Mouse (Mus musculus) kidney, postnatal 10 days (tissue): ENCODE measurements around the gene Olfr126.

ENCODE experiments used
- DNase-seq: peaks from one replicate; pipeline ENCODE4 v3.0.0; 2021; ENCODE audit warnings: mixed read lengths

Olfr126 gene

DNA sequence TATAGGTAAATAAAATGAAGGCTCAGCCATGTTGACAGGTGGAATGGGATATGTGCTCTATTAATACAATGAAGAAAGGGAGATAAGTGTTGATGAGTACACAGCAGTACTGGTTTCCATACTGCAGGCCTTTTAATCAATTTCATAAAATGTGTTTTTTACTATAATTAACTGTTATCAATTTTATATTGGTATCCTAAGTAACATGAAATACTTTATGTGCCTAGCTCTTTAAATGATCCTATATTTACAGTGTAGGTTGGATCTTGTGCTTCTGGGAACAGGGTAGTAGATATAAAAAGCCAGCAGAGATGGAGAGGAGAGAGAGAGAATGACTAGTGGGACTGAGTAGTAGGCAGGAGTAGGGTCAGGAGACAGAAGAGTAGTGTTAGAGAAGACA lies at the start of gene Olfr126:
Gene Olfr126, plus strand, starts transcription at position 301 of the 400 bp plus-strand sequence.
- DNase-seq = no peak

GRCm38 (mm10) chr17:37799588-37799987 lies 47.7 kb upstream of the Olfr126 start, which contains the start of gene Olfr124:
Gene Olfr124 (plus strand): TSS chr17:37799888.
- DNase-seq = no peak

DNA sequence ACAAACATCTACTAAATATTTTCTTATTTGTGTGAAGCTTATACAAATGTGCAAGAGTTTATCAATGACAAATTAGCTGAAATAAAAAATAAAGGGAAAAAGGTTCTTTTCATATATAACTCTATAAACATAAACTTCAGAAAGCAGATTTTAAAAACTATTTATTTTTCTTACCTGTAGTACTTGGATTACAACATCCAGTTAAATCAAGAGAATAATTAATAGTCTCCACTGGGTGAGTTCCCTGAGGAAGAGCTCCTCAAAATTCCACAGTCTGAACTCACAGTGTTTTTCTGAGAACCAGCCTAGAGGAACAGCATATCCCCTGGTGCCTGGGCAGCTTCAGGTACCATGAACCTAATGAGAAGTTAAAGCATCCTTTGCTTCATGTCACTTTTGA lies 14.6 kb upstream of the Olfr126 start, which contains the start of gene Olfr125:
Gene Olfr125, plus strand, starts transcription at position 301 of the 400 bp plus-strand sequence.
- no peak for DNase-seq

DNA sequence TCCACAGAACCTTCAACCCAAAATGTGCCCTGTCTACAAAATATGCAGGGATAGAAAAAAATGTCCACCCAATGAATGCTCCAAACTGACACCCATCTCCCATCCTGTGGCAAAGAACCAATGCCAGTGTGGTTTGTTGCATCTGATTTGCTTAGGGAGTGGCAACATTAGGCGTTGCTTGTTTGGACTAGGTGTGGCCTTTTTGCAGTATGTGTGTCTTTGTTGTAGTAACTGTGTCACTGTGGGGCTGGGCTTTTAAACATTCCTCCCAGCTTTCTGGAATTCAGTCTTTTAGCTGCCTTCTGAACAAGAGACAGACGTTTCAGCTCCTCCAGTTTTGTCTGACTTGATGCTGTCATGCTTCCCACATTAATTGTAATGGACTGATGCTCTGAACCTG lies 16.6 kb downstream of the Olfr126 start:
- DNase-seq = no peak

DNA sequence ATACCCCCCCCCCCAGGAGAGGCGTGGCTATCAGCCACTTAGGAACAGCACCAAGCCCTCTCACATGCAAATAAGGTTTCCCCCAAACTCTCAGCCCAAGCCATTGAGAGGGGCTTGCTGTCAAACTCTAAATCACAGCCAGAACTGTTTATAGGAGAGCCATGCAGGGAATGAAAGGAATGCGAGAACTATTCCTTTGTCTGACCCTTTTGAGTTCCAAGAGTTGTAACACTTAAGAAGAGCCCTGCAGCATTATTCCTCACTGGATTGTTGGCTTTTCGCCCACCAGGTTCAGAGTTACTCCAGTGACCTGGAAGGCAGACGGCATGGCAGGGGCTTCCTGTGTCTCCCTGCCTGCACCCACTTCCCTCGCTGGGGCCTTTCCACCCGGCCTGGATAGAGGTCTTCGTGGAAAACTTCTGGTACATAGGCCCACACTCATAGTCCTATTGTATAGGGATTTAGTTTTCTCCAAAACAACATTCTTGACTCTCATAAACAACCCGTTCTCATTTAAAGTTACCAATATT lies 22.5 kb downstream of the Olfr126 start:
- DNase-seq = no peak

GRCm38 (mm10) chr17:37873830-37874229 lies 26.5 kb downstream of the Olfr126 start:
- no peak for DNase-seq

GRCm38 (mm10) chr17:37900137-37900536 lies 52.9 kb downstream of the Olfr126 start, which contains the start of gene Olfr127:
Gene Olfr127 (plus strand): TSS chr17:37900437.
- no peak for DNase-seq
